Mouse (Mus musculus) thymus, adult 2 months (tissue): ENCODE results near the gene Dnah7b.
"Not testable (repeated sequence)": the region's sequence is repeated elsewhere in the genome, so short reads cannot be mapped to it uniquely, and the experiment has no call there.

Experiments
- CTCF ChIP-seq: fragments of 200-500 bp; IDR thresholded peaks from 2 replicates; pipeline ENCODE4 v1.5.1; 2012; ENCODE audit warnings: mild to moderate bottlenecking, control low read depth, low read length, moderate library complexity, borderline replicate concordance; ENCODE audit not compliant: control insufficient read depth, poor library complexity, insufficient read depth; ENCODE audit errors: extremely low read depth
- POLR2A ChIP-seq: fragments of 200-500 bp; IDR thresholded peaks from 2 replicates; pipeline ENCODE4 v1.6.1; 2012; ENCODE audit warnings: mild to moderate bottlenecking, low read length, control low read depth, moderate library complexity; ENCODE audit not compliant: control insufficient read depth, poor library complexity, insufficient read depth; ENCODE audit errors: extremely low read depth

DNA sequence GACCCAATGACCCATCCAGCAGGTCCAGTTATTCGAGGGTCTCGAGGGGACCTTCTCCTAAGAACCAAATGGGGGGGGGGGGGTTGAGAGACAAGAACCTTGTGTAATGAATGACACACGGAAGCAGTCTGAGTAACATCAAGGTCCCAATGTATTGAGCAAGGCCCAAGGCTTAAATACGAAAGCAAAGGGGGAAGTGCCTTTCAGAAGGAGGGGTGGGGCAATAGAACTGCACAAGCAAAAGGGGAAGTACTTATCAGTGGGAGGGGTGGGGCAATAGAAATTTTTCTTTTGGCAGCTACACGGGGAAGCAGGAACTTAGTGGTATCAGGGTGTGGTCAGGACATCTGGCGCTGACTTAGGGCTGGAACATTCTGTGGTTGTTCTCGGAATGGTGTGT is 348.7 kb downstream of the Dnah7b start:
- TF ChIP-seq CTCF, POLR2A: not testable (repeated sequence)
